Mouse (Mus musculus): ENCODE measurements at regions not wholly inside any gene's neighbourhood (a gene's known extent, or its start where the extent isn't known, plus 50 kb on each side); places are given as distances from the start of the nearest gene placed in this dataset.

DNA sequence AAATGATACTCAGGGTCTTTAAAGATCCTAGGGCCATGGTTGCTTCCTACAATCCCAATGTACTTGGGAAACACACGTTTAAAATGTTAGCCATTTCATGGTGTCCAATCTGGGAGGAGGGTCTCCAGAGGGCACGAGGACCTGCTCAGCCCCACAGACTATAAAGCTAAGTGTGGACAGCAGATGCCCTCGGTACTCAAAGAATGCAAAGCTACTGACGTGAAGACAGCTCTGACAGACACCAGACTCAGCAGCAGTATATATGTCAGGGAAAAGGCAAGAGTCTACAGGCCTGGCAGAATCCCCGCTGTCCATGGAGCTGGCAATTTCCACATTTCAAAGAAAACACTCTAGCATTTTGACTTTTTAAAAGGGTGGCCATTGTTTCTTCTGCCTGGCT, 116.5 kb downstream of the Ngf start:
- TF ChIP-seq POLR2A (IDR thresholded peaks at IDR 0.05; ENCODE audit: extremely low read depth, insufficient read depth, low read length) (no peak), CTCF (IDR thresholded peaks at IDR 0.05; ENCODE audit: extremely low read depth, insufficient read depth, low read length) (no peak)
